Mouse (Mus musculus) neural tube, embryonic 11.5 days (tissue): Measurements from ENCODE around the gene Nmt2. TPM values are rescaled to one million over a fixed set of nuclear protein-coding genes. Genes with fewer than 3 reads are reported as not detected.
A peak's percentile ranks its signal among the peaks of the same experiment; 100 is the strongest.

Source experiments
- ATAC-seq: fragments of 200-750 bp; cut with Nextera tagmentation; 2 replicates; pipeline ENCODE4 v1.8.0; 2017; ENCODE audit warnings: moderate number of reproducible peaks, mild to moderate bottlenecking, moderate TSS enrichment, moderate library complexity; ENCODE audit not compliant: insufficient read depth, low FRiP score, low TSS enrichment
- DNase-seq: peaks from one replicate; pipeline ENCODE4 v3.0.0-alpha.2; 2015; ENCODE audit warnings: low spot score
- H3K27ac ChIP-seq: fragments of 300-500 bp; sonication (generic); 2 replicates; pipeline ENCODE4 v1.5.1; 2014; ENCODE audit warnings: low read depth, mild to moderate bottlenecking, low read length
- H3K27me3 ChIP-seq: fragments of 300-500 bp; sonication (generic); 2 replicates; pipeline ENCODE4 v1.6.1; 2014; ENCODE audit warnings: mild to moderate bottlenecking, low read length, mixed read lengths; ENCODE audit not compliant: control insufficient read depth, insufficient read depth
- H3K36me3 ChIP-seq: fragments of 300-500 bp; sonication (generic); 2 replicates; pipeline ENCODE4 v1.6.1; 2014; ENCODE audit warnings: mild to moderate bottlenecking, low read length, moderate library complexity, mixed read lengths; ENCODE audit not compliant: control insufficient read depth, insufficient read depth
- H3K4me1 ChIP-seq: fragments of 300-500 bp; sonication (generic); 2 replicates; pipeline ENCODE4 v1.6.1; 2014; ENCODE audit warnings: low read length, mixed read lengths; ENCODE audit not compliant: control insufficient read depth, insufficient read depth
- H3K4me2 ChIP-seq: fragments of 300-500 bp; sonication (generic); 2 replicates; pipeline ENCODE4 v1.6.1; 2014; ENCODE audit warnings: low read depth, mild to moderate bottlenecking, moderate library complexity
- H3K4me3 ChIP-seq: fragments of 300-500 bp; sonication (generic); 2 replicates; pipeline ENCODE4 v1.5.1; 2014; ENCODE audit warnings: low read depth, low read length
- H3K9ac ChIP-seq: fragments of 300-500 bp; sonication (generic); 2 replicates; pipeline ENCODE4 v1.6.1; 2014; ENCODE audit warnings: mild to moderate bottlenecking, low read length
- H3K9me3 ChIP-seq: fragments of 300-500 bp; sonication (generic); 2 replicates; pipeline ENCODE4 v1.6.1; 2016; ENCODE audit warnings: low read length; ENCODE audit not compliant: control insufficient read depth
- WGBS: fragments of 180-500 bp; shearing (Covaris S2); extraction: QIAGEN DNeasy Blood & Tissue Kit; methylation state at CpG from one replicate; pipeline ENCODE4 v1.1.7; 2014; 5-methylcytosine and 5-hydroxymethylcytosine counted together
- polyA plus RNA-seq: library from polyadenylated mRNA; unstranded; fragments of >200 nt; fragmentation: Nextera tagmentation; extraction: Ambion mirVana; gene quantifications from 2 replicates; pipeline ENCODE4 v1.2.1, GENCODE M21; 2014

The Nmt2 gene
- polyA plus RNA-seq, 1 experiment from 2014 or later = 56.0 TPM

- 94% methylated on average over 7 of the region's 7 CpGs for WGBS
- Histone ChIP-seq H3K9me3 (no peaks in the 10 kb centered on the region), H3K4me2 (no peak overlapping the region), H3K27me3 (no peaks in the 10 kb centered on the region), H3K4me1 (no peaks in the 10 kb centered on the region), H3K4me3 (no peak overlapping the region), H3K9ac (no peak overlapping the region), H3K27ac (no peak overlapping the region), H3K36me3 (no peaks in the 10 kb centered on the region)
- ATAC-seq (no peak), DNase-seq (no peak)
Observed at GRCm38 (mm10) chr2:3295826-3296225, 11.8 kb downstream of the Nmt2 start.

- Histone ChIP-seq H3K27ac (no peak overlapping the region), H3K4me2 (no peak overlapping the region), H3K36me3 (0 out of 2 replicates have a peak, but pooled peaks cover 2% of the 10 kb centered on the region), H3K4me3 (no peak overlapping the region), H3K9ac (no peak overlapping the region), H3K4me1 (no peaks in the 10 kb centered on the region), H3K27me3 (no peaks in the 10 kb centered on the region), H3K9me3 (no peaks in the 10 kb centered on the region)
- ATAC-seq (no peak), DNase-seq (no peak)
- 84% methylated on average over 3 of the region's 3 CpGs for WGBS
Observed at GRCm38 (mm10) chr2:3305426-3306025, 21.5 kb downstream of the Nmt2 start.

- no peaks in the 10 kb centered on the region for H3K9me3 ChIP-seq
- H3K4me2 ChIP-seq = no peak overlapping the region
- no peaks in the 10 kb centered on the region for H3K4me1 ChIP-seq
- no peak overlapping the region for H3K27ac ChIP-seq
- no peak for DNase-seq
- 85% methylated on average over 2 of the region's 2 CpGs for WGBS
- H3K9ac ChIP-seq = no peak overlapping the region
- H3K27me3 ChIP-seq = no peaks in the 10 kb centered on the region
- H3K36me3 ChIP-seq = peaks cover 5% of the 10 kb centered on the region; the same call in 1 of the 2 replicates
- no peak overlapping the region for H3K4me3 ChIP-seq
- ATAC-seq = no peak
Observed at GRCm38 (mm10) chr2:3323132-3323531, 39.1 kb downstream of the Nmt2 start.

DNA sequence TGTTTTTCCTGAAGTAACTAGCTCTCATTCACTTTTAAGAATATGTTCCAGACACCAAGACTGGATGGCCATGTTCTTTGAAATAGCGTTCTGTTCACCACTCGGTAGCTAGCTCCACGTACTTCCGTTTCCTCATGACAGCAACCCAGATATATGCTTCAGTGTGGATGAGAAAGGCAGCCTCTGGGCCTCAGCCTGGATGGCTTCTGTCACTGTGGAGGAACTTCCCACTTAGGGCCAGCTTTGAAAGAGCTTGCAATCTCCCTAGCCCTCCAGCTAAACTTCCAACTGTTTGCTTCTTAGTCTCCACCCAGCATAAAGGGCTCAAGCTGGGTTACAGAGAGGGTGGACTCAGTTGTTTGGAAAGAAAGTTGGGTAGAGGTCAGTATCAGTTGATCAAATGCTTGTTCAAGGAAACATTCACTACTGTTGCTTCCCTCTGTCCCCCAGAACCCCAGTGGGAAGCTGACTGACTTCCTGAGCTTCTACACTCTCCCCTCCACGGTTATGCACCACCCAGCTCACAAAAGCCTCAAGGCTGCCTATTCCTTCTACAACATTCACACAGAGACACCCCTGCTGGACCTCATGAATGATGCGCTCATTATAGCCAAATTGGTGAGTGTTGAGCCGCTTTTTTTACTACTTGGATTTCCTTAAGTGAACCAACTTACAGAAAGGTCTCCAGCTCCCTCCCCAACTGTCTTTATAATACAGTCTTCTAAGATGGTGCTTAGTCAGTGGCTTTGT, 40.5 kb downstream of the Nmt2 start:
- ATAC-seq (no peak), DNase-seq (no peak)
- H3K27ac ChIP-seq = no peak overlapping the region
- H3K4me2 ChIP-seq = no peak overlapping the region
- no peaks in the 10 kb centered on the region for H3K4me1 ChIP-seq
- H3K9ac ChIP-seq = no peak overlapping the region
- H3K27me3 ChIP-seq = no peaks in the 10 kb centered on the region
- peaks cover 8% of the 10 kb centered on the region; the same call in 1 of the 2 replicates for H3K36me3 ChIP-seq
- WGBS = 96% methylated on average over 7 of the region's 7 CpGs
- no peak overlapping the region for H3K4me3 ChIP-seq
- no peaks in the 10 kb centered on the region for H3K9me3 ChIP-seq

GRCm38 (mm10) chr2:3326547-3326946, 42.5 kb downstream of the Nmt2 start:
- Histone ChIP-seq H3K9ac (no peak overlapping the region), H3K36me3 (peaks cover 8% of the 10 kb centered on the region; the same call in 1 of the 2 replicates), H3K9me3 (no peaks in the 10 kb centered on the region), H3K4me2 (no peak overlapping the region), H3K4me3 (no peak overlapping the region), H3K4me1 (peaks cover 5% of the 10 kb centered on the region; the same call in 1 of the 2 replicates), H3K27me3 (no peaks in the 10 kb centered on the region), H3K27ac (no peak overlapping the region)
- 86% methylated on average over 1 of the region's 1 CpGs for WGBS
- DNase-seq (no peak), ATAC-seq (no peak)

DNA sequence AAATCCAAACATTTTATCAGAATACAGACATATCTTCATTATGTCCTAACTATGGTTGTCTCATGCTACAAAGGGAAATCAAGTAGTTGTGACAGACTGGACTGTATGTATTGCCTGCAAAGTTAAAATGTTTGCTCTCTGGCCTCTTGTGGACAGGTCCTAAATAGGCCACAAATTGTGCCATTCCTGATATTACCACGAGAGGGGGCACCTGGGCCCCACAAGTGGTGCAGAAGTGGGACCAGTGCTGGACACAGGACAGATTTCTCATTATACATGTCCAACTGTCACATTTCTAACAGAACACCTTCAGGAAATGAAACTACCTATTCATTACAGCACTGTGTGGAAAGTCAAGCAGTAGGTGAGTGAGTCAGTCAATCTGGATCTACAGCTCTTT, 43.3 kb downstream of the Nmt2 start:
- ATAC-seq (no peak), DNase-seq (peak; percentile 25)
- H3K36me3 ChIP-seq = peaks cover 8% of the 10 kb centered on the region; the same call in 1 of the 2 replicates
- no peak overlapping the region for H3K27ac ChIP-seq
- WGBS = 44% methylated on average over 1 of the region's 1 CpGs
- H3K9ac ChIP-seq = no peak overlapping the region
- no peaks in the 10 kb centered on the region for H3K27me3 ChIP-seq
- H3K4me2 ChIP-seq = no peak overlapping the region
- no peak overlapping the region for H3K4me3 ChIP-seq
- H3K4me1 ChIP-seq = peaks cover 5% of the 10 kb centered on the region; the same call in 1 of the 2 replicates
- H3K9me3 ChIP-seq = no peaks in the 10 kb centered on the region

GRCm38 (mm10) chr2:3331071-3331703, 47.2 kb downstream of the Nmt2 start:
- Histone ChIP-seq H3K27me3 (no peaks in the 10 kb centered on the region), H3K4me3 (no peak overlapping the region), H3K4me2 (peak overlapping the region; percentile 45), H3K9ac (peak overlapping the region; percentile 56; the same call in 1 of the 2 replicates), H3K36me3 (0 out of 2 replicates have a peak, but pooled peaks cover 5% of the 10 kb centered on the region), H3K27ac (no peak overlapping the region), H3K9me3 (no peaks in the 10 kb centered on the region), H3K4me1 (peaks cover 5% of the 10 kb centered on the region; the same call in 1 of the 2 replicates)
- 80% methylated on average over 5 of the region's 5 CpGs for WGBS
- ATAC-seq = no peak
- no peak for DNase-seq

- Histone ChIP-seq H3K4me2 (peak overlapping the region; percentile 45), H3K27ac (no peak overlapping the region), H3K36me3 (0 out of 2 replicates have a peak, but pooled peaks cover 5% of the 10 kb centered on the region), H3K27me3 (no peaks in the 10 kb centered on the region), H3K9me3 (no peaks in the 10 kb centered on the region), H3K4me3 (peak overlapping the region; percentile 46), H3K9ac (peak overlapping the region; percentile 56), H3K4me1 (peaks cover 5% of the 10 kb centered on the region; the same call in 1 of the 2 replicates)
- DNase-seq (no peak), ATAC-seq (no peak)
- WGBS = 3% methylated on average over 21 of the region's 21 CpGs
Observed at GRCm38 (mm10) chr2:3332056-3332455, 48.0 kb downstream of the Nmt2 start.
